Mouse (Mus musculus) thymus, adult 2 months (tissue): Measurements from ENCODE around the gene Hoxb7. TPM values are rescaled to one million over a fixed set of nuclear protein-coding genes. Genes with fewer than 3 reads are reported as not detected.

Experiments used
- DNase-seq: peaks from one replicate; pipeline ENCODE4 v3.0.0; 2021
- H3K27ac ChIP-seq: fragments of 200-500 bp; 2 replicates; pipeline ENCODE4 v1.5.1; 2012; ENCODE audit warnings: low read length, control low read depth; ENCODE audit not compliant: control insufficient read depth, insufficient read depth
- H3K27me3 ChIP-seq: fragments of 200-500 bp; 2 replicates; pipeline ENCODE4 v1.6.1; 2012; ENCODE audit warnings: mild to moderate bottlenecking, low read length, moderate library complexity, mixed read lengths; ENCODE audit not compliant: control insufficient read depth, insufficient read depth
- H3K36me3 ChIP-seq: fragments of 200-500 bp; 2 replicates; pipeline ENCODE4 v1.6.1; 2012; ENCODE audit warnings: mild to moderate bottlenecking, low read length, moderate library complexity; ENCODE audit not compliant: control insufficient read depth, insufficient read depth
- H3K4me1 ChIP-seq: fragments of 200-500 bp; replicated peaks from 2 replicates; pipeline ENCODE4 v1.6.1; 2012; ENCODE audit warnings: low read length; ENCODE audit not compliant: control insufficient read depth, insufficient read depth
- H3K4me3 ChIP-seq: fragments of 200-500 bp; 2 replicates; pipeline ENCODE4 v1.5.1; 2012; ENCODE audit warnings: mild to moderate bottlenecking, low read length, control low read depth, moderate library complexity; ENCODE audit not compliant: control insufficient read depth, insufficient read depth
- CTCF ChIP-seq: fragments of 200-500 bp; IDR thresholded peaks from 2 replicates; pipeline ENCODE4 v1.5.1; 2012; ENCODE audit warnings: mild to moderate bottlenecking, control low read depth, low read length, moderate library complexity, borderline replicate concordance; ENCODE audit not compliant: control insufficient read depth, poor library complexity, insufficient read depth; ENCODE audit errors: extremely low read depth
- POLR2A ChIP-seq: fragments of 200-500 bp; IDR thresholded peaks from 2 replicates; pipeline ENCODE4 v1.6.1; 2012; ENCODE audit warnings: mild to moderate bottlenecking, low read length, control low read depth, moderate library complexity; ENCODE audit not compliant: control insufficient read depth, poor library complexity, insufficient read depth; ENCODE audit errors: extremely low read depth
- WGBS: fragments of 180-500 bp; shearing (Covaris S2); methylation state at CpG from one replicate; pipeline ENCODE4 v1.1.7; 2018; 5-methylcytosine and 5-hydroxymethylcytosine counted together
- polyA plus RNA-seq: library from polyadenylated mRNA; depleted of rRNA; stranded (reverse); fragments of >200 nt; gene quantifications from 2 replicates; pipeline ENCODE4 v1.2.3, GENCODE M21; 2012

The Hoxb7 gene
- polyA plus RNA-seq, 1 experiment: 0.09 TPM

DNA sequence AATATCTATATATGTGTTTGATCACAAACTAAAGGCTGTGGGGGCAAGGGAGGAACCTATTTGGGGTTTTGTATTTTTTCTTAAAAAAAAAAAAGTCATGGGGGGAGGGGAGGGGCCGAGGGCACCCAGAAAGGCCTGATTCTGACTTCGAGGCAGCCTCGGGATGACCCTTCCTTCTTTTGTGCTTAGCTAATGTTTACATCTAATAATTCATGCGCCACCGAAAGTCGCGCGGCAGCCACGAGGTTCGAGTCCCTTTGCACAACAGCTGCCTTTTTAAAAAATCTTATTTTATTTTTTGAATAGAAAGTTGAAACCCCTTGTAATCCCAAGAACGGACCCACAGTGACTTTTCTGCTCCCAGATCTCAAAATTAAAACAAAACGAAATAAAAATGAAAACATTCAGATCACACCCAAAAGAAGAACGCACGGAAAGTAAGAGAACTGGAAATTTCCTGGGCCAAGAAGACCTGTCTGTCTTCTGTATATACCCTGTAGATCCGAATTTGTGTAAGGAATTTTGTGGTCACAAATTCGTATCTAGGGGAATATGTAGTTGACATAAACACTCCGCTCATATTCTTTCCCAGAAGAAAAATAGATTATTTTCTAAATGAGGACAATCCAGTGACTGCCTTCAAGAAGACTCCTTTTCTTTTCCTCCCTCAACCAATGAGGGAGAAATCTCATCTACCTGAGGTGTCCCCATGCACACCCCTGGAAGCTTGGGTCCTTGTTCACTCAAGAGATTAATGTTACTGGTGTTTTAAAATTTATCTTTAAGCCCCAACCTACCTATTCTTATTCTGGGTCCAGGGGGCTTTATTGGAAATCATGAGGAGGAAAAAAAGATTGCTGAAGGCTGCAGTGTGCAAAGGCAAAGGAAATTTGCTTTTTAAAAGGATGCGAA is 30.5 kb downstream of the Hoxb7 start:
- TF ChIP-seq CTCF (no peak), POLR2A (no peak)
- H3K27me3 ChIP-seq: peaks cover 36% of the 10 kb centered on the region
- H3K36me3 ChIP-seq: no peaks in the 10 kb centered on the region
- no peak for DNase-seq
- H3K4me3 ChIP-seq: no peak overlapping the region
- no peak overlapping the region for H3K27ac ChIP-seq
- 89% methylated on average over 18 of the region's 18 CpGs for WGBS
- H3K4me1 ChIP-seq: peaks cover 17% of the 10 kb centered on the region

DNA sequence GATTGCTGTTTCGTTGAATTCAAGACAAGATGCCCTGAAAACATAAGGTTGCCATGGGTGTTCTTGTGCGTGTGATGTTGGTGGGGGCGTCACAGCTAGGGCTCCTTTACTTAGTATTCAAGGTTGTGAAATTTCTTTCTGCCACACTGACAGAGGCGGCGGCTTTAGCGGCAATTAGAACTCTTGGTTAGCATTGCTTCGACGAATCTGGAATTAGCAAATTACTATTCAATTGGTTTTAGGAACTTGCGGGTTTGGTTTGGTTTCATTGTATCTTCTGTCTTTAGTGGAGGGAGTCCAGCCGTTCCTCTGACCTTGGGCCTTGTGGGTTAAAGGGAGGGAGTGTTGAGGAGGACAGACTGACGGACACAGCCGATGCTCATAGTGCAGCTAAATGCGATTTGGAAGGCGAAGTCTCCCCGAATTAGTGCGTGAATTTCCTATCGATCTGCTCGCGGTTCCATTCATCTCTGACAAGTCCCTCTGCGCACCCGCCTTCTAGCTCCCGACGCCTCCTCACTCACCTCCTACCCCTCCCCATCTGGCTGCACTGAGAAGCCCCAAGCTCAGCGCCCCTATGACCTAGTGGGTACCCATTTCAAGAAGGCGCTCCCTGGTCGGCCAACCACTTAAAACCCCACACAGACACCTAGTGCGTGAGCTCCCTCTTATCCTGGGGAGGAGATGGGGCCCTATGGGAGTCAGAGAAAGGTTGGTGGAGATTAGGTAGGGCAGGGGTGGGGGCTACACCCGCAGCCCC is 31.4 kb downstream of the Hoxb7 start, which contains the start of gene Hoxb4:
Hoxb4 (plus strand) TSS at position 660 of the 760 bp plus-strand sequence.
- H3K27me3 ChIP-seq: peaks cover 36% of the 10 kb centered on the region
- H3K4me3 ChIP-seq: peak within 1 kb of the TSS; percentile 67
- no peak for DNase-seq
- TF ChIP-seq POLR2A (no peak), CTCF (no peak)
- WGBS: 41% methylated on average over 28 of the region's 28 CpGs
- H3K36me3 ChIP-seq: no peaks in the 10 kb centered on the region
- no peak within 1 kb of the TSS for H3K27ac ChIP-seq
- H3K4me1 ChIP-seq: peaks cover 15% of the 10 kb centered on the region

DNA sequence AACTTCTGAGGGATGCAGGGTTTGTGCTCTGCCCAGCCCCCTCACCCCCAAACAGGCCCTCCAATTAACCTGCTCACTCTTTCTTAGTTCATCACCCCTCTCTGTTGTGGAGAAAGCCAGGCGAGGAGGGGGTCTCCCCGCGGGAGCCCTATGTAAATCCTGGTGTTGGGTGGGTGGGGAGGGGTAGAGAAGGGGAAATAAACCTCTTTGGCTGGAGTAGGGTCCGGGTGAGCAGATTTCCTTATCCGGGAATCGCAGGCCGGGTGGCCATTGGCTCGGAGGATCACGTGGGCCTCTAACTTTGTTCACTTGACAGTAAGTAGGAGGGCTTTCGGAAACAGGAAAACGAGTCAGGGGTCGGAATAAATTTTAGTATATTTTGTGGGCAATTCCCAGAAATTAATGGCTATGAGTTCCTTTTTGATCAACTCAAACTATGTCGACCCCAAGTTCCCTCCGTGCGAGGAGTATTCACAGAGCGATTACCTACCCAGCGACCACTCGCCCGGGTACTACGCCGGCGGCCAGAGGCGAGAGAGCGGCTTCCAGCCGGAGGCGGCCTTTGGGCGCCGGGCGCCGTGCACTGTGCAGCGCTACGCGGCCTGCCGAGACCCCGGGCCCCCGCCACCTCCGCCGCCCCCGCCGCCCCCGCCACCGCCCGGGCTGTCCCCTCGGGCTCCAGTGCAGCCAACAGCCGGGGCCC is 32.1 kb downstream of the Hoxb7 start:
- Histone ChIP-seq H3K36me3 (no peaks in the 10 kb centered on the region), H3K27me3 (peaks cover 34% of the 10 kb centered on the region), H3K27ac (no peak overlapping the region), H3K4me3 (peak overlapping the region; percentile 67), H3K4me1 (peaks cover 15% of the 10 kb centered on the region)
- no peak for TF ChIP-seq POLR2A
- no peak for TF ChIP-seq CTCF
- DNase-seq: peak; percentile 60
- under 1% methylated on average over 39 of the region's 45 CpGs for WGBS

DNA sequence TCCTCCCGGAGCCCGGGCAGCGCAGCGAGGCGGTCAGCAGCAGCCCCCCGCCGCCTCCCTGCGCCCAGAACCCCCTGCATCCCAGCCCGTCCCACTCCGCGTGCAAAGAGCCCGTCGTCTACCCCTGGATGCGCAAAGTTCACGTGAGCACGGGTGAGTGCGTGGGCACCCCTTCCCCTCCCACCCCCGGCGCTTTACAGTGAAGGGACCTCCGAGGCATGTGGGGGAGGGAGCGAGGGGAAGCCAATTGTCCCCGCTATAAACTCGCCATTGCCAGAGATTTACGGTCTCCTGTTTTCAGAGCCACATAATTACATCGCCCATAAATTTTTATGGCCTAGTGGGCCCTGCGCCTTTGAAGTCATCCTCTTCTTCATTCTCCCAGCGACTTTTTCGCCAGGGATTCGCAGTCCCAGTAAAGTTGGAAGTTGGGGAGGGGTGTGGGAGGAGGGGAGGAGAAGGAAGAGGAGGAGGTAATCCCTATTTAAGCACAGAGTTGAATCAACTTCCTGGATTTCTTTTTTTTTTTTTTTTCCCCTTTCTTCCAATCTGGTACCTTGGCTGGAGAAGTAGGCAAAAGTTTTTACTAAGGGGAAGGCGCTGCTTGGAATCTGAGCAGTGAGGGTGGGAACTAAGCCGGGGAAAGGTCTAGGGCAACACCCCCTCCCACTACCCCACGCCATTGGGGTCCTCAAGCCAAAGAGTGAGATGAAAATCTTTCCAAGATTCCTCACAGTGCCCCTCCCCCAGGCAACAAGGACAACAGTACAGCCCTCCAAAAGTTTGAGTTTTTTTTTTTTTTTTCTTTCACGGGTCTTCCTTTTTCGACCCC is 32.9 kb downstream of the Hoxb7 start:
- Histone ChIP-seq H3K27ac (no peak overlapping the region), H3K27me3 (peaks cover 27% of the 10 kb centered on the region), H3K4me3 (peak overlapping the region; percentile 67), H3K4me1 (peaks cover 15% of the 10 kb centered on the region), H3K36me3 (no peaks in the 10 kb centered on the region)
- 2% methylated on average over 33 of the region's 34 CpGs for WGBS
- peak; percentile 8 for DNase-seq
- no peak for TF ChIP-seq CTCF
- TF ChIP-seq POLR2A: no peak

DNA sequence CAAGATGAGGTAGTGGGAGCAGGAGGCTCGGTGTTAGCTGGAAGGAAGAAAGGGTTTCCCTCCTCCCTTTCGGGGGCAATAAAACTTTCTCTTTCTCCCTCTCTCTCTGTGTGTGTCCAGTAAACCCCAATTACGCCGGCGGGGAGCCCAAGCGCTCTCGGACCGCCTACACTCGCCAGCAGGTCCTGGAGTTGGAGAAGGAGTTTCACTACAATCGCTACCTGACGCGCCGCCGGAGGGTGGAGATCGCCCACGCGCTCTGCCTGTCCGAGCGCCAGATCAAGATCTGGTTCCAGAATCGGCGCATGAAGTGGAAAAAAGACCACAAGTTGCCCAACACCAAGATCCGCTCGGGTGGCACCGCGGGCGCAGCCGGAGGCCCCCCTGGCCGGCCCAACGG is 33.5 kb downstream of the Hoxb7 start:
- no peak for DNase-seq
- TF ChIP-seq POLR2A: no peak
- no peak for TF ChIP-seq CTCF
- Histone ChIP-seq H3K27me3 (peaks cover 20% of the 10 kb centered on the region), H3K4me3 (peak overlapping the region; percentile 22; the same call in 1 of the 2 replicates), H3K27ac (no peak overlapping the region), H3K36me3 (no peaks in the 10 kb centered on the region), H3K4me1 (peaks cover 15% of the 10 kb centered on the region)
- 22% methylated on average over 29 of the region's 29 CpGs for WGBS

DNA sequence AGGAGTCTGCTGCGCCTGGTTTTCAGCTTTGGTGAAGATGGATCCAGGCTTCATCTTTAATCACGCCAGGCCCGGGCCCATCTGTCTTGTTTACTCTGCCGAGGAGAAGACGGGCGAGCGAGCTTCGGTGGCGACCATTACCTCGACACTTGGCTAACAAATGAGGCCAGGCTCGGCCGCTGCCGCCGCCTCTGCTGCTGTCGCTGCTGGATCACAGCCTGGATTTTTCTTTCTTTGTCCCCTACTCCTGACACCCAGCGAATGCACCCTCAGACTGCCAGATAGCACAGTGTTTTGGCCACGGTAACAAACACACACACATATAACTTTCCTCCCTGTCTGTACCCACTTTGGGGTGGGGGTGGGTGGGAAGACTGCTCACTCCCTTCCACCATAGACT is 34.3 kb downstream of the Hoxb7 start:
- Histone ChIP-seq H3K4me1 (peaks cover 15% of the 10 kb centered on the region), H3K27me3 (peaks cover 16% of the 10 kb centered on the region), H3K4me3 (no peak overlapping the region), H3K27ac (no peak overlapping the region), H3K36me3 (no peaks in the 10 kb centered on the region)
- 91% methylated on average over 17 of the region's 17 CpGs for WGBS
- DNase-seq: no peak
- TF ChIP-seq CTCF: no peak
- no peak for TF ChIP-seq POLR2A
